Mouse (Mus musculus): ENCODE data around the gene Nudt3.

DNA sequence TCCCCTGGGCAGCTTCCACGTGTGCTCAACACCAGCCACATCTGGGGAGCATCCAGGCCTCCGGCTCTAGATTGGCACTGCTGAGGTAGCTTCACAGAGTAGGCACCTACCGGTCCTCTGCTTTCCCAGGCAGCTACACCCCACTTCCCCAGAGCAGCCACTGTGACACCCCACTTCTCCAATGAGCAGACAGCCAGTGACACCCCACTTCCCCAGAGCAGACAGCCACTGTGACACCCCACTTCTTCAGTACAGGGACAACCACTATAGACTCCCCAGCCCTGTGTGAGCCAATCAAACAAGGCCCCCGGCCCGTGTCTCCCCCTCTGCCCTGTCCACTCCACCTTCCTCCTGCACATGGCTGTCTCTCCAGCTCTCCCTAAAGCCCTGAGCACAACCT is 11.3 kb downstream of the Nudt3 start:
- TF ChIP-seq POLR2A (IDR thresholded peaks at IDR 0.05; ENCODE audit: borderline replicate concordance, control insufficient read depth, low read depth, low read length) = no peak
- no peak for TF ChIP-seq CTCF (IDR thresholded peaks at IDR 0.05; ENCODE audit: control insufficient read depth, insufficient read depth, low read length)
